Mouse (Mus musculus) small intestine, adult 2 months (tissue): ENCODE results near the gene Hint1.

Experiments
- CTCF ChIP-seq: fragments of 200-500 bp; IDR thresholded peaks from 2 replicates; pipeline ENCODE4 v1.5.1; 2012; ENCODE audit warnings: low read depth, mild to moderate bottlenecking, control low read depth, inconsistent platforms, low read length, moderate library complexity, mixed read lengths; ENCODE audit not compliant: insufficient replicate concordance, insufficient read length; ENCODE audit errors: extremely low read depth
- POLR2A ChIP-seq: fragments of 200-500 bp; IDR thresholded peaks from 2 replicates; pipeline ENCODE4 v1.6.1; 2012; ENCODE audit warnings: low read depth, mild to moderate bottlenecking, control low read depth, inconsistent platforms, low read length, moderate library complexity

- TF ChIP-seq POLR2A = no peak
- no peak for TF ChIP-seq CTCF
Measured at GRCm38 (mm10) chr11:54907259-54907658, 41.1 kb downstream of the Hint1 start.
